In the genomic region with DNA sequence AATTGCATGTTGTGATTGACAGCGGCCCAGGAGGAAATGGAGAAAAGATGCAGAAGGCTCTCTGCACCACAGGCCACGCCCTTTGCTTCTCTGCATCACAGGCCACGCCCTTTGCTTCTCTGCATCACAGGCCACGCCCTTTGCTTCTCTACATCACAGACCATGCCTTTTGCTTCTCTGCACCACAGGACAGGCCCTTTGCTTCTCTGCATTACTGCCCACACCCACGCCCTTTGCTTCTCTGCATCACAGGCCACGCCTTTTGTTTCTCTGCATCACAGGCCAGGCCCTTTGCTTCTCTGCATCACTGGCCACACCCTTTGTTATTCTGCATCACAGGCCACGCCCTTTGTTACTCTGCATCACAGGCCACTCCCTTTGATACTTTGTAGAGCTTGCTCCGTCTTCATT, we compare ENCODE assay signal across 21 mouse cellular contexts.
DNase-seq lines count a peak whose midpoint lies in the region; ATAC-seq and TF ChIP-seq lines count a peak whose summit lies in the region.
"Had no signal": no experiment of that assay in that cellular context is flagged by ENCODE, and none has a peak within 500 bp of the region (broad histone marks: within the 10 kb centered on the region; RNA-seq: fewer than 3 reads in every experiment).

No protein-coding gene starts in this region.

- intact Hi-C loops in gastrocnemius, adult 2 months (cut with DNase I) = no loop called here

- ATAC-seq in megakaryocyte progenitor cell, adult 5-6 weeks (replicated peaks; ENCODE audit: poor library complexity) = peak; percentile 75
- ATAC-seq: lung, postnatal 0 days had no signal

- no peak overlapping the region for H3K27ac ChIP-seq in gastrocnemius, adult 2 months
- H3K27ac ChIP-seq: embryonic facial prominence, embryonic 15.5 days; forebrain, embryonic 10.5 days; hindbrain, embryonic 14.5 days; limb, embryonic 10.5 days; liver, embryonic 14.5 days; midbrain, embryonic 10.5 days had no signal

- DNase-seq in heart, adult 11 months = peak; percentile 63
- DNase-seq in heart, adult 18-20 months = no peak
- DNase-seq in thymus, postnatal 4 days = peak; percentile 36
- no peak for DNase-seq in thymus, postnatal 36 days
- DNase-seq in urinary bladder, postnatal 10 days (ENCODE audit: low spot score) = no peak
- no peak for DNase-seq in kidney, adult 18-20 months
- DNase-seq in gastrocnemius, adult 2 months = no peak
- DNase-seq: adrenal gland, adult 8-10 months; cerebellum, postnatal 10 days; embryo, embryonic 11 days; gastrocnemius, postnatal 14 days; heart, postnatal 14 days; thymus, adult 2 months had no signal

- no peak for TF ChIP-seq CTCF in gastrocnemius, adult 2 months (IDR thresholded peaks at IDR 0.05)

- H3K4me3 ChIP-seq in gastrocnemius, adult 2 months = no peak overlapping the region
- H3K4me3 ChIP-seq: embryonic facial prominence, embryonic 15.5 days; forebrain, embryonic 10.5 days; limb, embryonic 10.5 days; midbrain, embryonic 10.5 days had no signal

Comparison
In these comparisons a context has a peak if more than half of its experiments do, and no peak if none do; other contexts are left out.
1. DNase-seq: peak in heart, adult 11 months (single experiment) and thymus, postnatal 4 days (single experiment); none in heart, adult 18-20 months (0 of 2), thymus, postnatal 36 days (0 of 2), urinary bladder, postnatal 10 days (single experiment), kidney, adult 18-20 months (single experiment) and gastrocnemius, adult 2 months (single experiment).